Mouse (Mus musculus) left cerebral cortex, adult 2 months (tissue): Measurements from ENCODE around the gene Trhr2. TPM values are rescaled to one million over a fixed set of nuclear protein-coding genes. Genes with fewer than 3 reads are reported as not detected.
"Not testable (repeated sequence)": the region's sequence is repeated elsewhere in the genome, so short reads cannot be mapped to it uniquely, and the experiment has no call there.

Source experiments
- DNase-seq, 2 experiments: peaks; one replicate each; pipeline ENCODE4 v3.0.0; 2021 to 2022; ENCODE audit warnings: low spot score in 2 of 2, mixed read lengths in 1 of 2; ENCODE audit errors: extremely low spot score in 1 of 2
- H3K27ac ChIP-seq: fragments of 200-600 bp; 2 replicates; pipeline ENCODE4 v1.8.1; 2022
- H3K4me3 ChIP-seq: fragments of 200-600 bp; 2 replicates; pipeline ENCODE4 v1.8.1; 2022
- CTCF ChIP-seq: fragments of 200-600 bp; IDR thresholded peaks from 2 replicates; pipeline ENCODE4 v1.8.1; 2022; ENCODE audit warnings: antibody characterized with exemption, mild to moderate bottlenecking, moderate library complexity
- intact Hi-C: fragments of 180-260 bp; cut with DNase I; formaldehyde crosslinking; loops from one replicate; pipeline ENCODE4 v1.15.1; 2025
- total RNA-seq, 2 experiments: library from RNA; stranded (reverse); gene quantifications; 2 replicates each; pipeline ENCODE4 v1.2.3; 2021

The Trhr2 gene
- total RNA-seq, 2 experiments from 2014 or later, result 7.1 to 11.4 TPM

GRCm38 (mm10) chr8:122329553-122330239, 30.9 kb downstream of the Trhr2 start:
- no peak overlapping the region for H3K4me3 ChIP-seq
- DNase-seq, result no peak
- H3K27ac ChIP-seq, result no peak overlapping the region
- intact Hi-C loops, result loop anchor here (5.0 kb wide), 1 partner anchor 352 kb away; no protein-coding TSS in a partner anchor
- no peak for TF ChIP-seq CTCF

GRCm38 (mm10) chr8:122329072-122329471, 31.5 kb downstream of the Trhr2 start:
- no peak for DNase-seq
- H3K27ac ChIP-seq, result 0 out of 2 replicates have a peak overlapping the region, but pooled peaks have one; percentile 15
- intact Hi-C loops, result no loop called here
- TF ChIP-seq CTCF, result no peak
- H3K4me3 ChIP-seq, result no peak overlapping the region

- no peak overlapping the region for H3K27ac ChIP-seq
- H3K4me3 ChIP-seq, result no peak overlapping the region
- intact Hi-C loops, result no loop called here
These were observed 34.4 kb downstream of the Trhr2 start for GRCm38 (mm10) chr8:122326114-122326542.

DNA sequence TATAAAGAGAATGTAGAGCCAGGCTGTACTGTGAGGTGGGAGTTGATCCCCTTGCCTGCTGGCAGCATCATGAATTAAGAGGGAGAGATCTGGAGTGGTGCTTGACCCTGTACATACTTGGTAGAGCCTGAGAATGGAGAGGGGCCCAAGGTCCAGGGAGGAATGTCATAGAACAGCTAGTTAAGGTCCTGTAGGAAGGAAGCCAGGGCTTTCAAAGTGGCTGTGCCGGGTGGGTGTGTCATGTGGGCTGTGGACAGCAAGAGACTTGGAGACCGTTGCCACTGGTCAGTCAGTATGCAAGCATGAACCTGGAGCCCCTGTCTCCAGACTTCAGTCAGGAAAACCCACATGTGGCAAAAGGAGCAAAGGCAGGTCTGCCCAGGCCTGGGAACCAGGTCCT, 35.4 kb downstream of the Trhr2 start:
- no peak overlapping the region for H3K4me3 ChIP-seq
- H3K27ac ChIP-seq, result 0 out of 2 replicates have a peak overlapping the region, but pooled peaks have one; percentile 52
- DNase-seq, result no peak
- intact Hi-C loops, result no loop called here
- TF ChIP-seq CTCF, result no peak

More at GRCm38 (mm10) chr8:122326114-122326542, 34.4 kb downstream of the Trhr2 start:
- DNase-seq, result no peak
- TF ChIP-seq CTCF, result no peak

DNA sequence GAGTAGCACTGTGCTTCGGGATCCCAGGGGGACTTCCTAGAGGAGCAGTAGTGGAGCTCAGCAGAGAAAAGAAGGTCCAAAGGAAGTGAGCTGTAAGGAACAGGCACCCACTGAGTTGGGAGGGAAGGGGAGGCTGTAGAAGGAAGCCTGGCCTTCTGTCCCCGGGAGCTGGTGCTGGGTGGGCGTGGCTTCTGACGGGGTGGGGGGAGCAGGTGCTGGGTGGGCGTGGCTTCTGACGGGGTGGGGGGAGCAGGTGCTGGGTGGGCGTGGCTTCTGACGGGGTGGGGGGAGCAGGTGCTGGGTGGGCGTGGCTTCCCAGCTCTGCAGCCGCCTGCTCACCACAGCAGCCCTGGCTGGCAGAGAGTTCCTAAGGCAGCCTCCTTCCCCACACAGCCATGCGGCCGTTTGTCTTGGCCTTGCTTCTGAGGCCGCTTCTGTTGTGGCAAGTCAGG, 36.6 kb downstream of the Trhr2 start:
- peak overlapping the region; percentile 52; the same call in 1 of the 2 replicates for H3K27ac ChIP-seq
- intact Hi-C loops, H3K4me3 ChIP-seq, DNase-seq: not testable (repeated sequence)

- DNase-seq, result no peak
- no peak overlapping the region for H3K4me3 ChIP-seq
- H3K27ac ChIP-seq, result no peak overlapping the region
- no peak for TF ChIP-seq CTCF
- intact Hi-C loops, result no loop called here
These were observed 37.8 kb downstream of the Trhr2 start for GRCm38 (mm10) chr8:122322792-122323191.

- no peak for DNase-seq
- TF ChIP-seq CTCF, result no peak
- H3K27ac ChIP-seq, result no peak overlapping the region
- intact Hi-C loops, result no loop called here
- H3K4me3 ChIP-seq, result no peak overlapping the region
These were observed 38.4 kb downstream of the Trhr2 start for GRCm38 (mm10) chr8:122322126-122322525.

DNA sequence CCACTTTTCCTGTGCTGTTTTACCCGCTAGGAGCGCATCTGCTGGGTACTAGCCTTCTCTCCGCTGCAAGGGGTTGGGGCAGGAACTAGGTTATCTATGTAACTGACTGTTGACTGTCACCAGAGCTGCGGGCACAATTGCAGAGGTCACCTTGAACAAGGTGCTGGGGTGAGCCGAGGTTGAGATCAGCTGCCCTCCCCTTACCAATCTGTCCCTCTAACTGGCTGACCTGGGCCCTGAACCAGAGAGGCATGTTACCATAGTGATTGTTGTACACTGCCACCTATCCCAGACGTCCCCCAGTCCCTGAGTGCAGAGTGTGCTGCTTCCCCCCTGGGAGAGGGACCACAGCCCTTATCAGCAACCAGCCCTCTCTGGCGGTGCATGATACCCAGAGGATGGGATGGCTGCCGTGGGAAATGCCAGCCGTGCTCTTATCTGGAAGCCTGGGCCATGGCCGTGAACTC, 39.1 kb downstream of the Trhr2 start:
- H3K27ac ChIP-seq, result no peak overlapping the region
- TF ChIP-seq CTCF, result no peak
- intact Hi-C loops, result no loop called here
- DNase-seq, result no peak
- no peak overlapping the region for H3K4me3 ChIP-seq

- no peak overlapping the region for H3K27ac ChIP-seq
- intact Hi-C loops, result no loop called here
- TF ChIP-seq CTCF, result no peak
- DNase-seq, result no peak
- no peak overlapping the region for H3K4me3 ChIP-seq
These were observed 40.0 kb downstream of the Trhr2 start for GRCm38 (mm10) chr8:122320541-122320940.

DNA sequence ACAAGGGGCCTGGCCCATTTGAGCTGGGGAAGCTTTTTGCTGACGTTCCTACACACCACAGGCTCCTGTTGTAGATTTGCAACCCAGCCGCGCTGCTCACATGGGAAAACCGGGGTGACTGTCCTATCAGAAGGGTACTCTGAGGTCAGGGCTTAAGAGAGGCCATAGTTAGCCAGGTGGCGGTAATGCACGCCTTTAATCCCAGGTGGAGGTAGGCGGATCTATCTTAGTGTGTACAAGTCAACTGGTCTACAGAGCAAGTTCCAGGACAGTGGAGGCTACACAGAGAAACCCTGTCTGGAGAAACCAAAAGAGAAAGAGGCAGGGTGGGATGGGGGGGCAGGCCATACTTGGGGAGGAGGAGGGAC, 40.9 kb downstream of the Trhr2 start:
- DNase-seq, result no peak
- TF ChIP-seq CTCF, result no peak
- Histone ChIP-seq H3K27ac (no peak overlapping the region), H3K4me3 (no peak overlapping the region)
- intact Hi-C loops, result no loop called here

DNA sequence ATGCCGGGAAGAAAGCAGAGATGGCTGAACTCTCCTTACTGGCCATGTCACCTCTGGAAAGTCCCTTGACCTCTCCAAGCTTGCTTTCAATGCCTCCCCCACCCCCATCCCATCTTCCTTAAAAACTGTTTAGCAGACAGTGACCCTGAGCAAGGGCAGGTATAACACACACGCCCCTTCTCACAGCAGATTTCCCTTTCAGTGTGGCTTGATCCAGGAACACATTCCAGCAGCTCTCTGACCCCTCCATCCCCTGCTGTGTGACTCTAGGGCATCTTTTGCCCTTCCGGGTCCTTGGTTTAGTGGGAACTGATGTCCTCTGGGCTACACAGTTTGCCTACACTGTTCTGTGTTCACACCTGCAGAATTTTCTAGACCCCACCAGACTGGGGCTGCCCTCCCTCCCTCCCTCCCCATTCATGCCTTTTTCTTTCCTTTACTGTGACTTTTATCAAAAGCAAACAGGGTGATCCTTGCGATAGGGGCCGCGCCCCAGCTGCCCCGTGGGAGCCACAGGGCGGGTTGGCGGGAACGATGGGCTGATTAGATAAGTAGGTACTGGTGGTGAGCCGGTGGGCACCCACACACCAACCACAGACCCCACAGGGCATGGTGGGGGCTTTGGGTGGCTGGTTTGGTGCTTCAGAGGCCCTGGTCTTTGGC, 41.4 kb downstream of the Trhr2 start:
- Histone ChIP-seq H3K4me3 (no peak overlapping the region), H3K27ac (no peak overlapping the region)
- no peak for DNase-seq
- no peak for TF ChIP-seq CTCF
- intact Hi-C loops, result no loop called here

DNA sequence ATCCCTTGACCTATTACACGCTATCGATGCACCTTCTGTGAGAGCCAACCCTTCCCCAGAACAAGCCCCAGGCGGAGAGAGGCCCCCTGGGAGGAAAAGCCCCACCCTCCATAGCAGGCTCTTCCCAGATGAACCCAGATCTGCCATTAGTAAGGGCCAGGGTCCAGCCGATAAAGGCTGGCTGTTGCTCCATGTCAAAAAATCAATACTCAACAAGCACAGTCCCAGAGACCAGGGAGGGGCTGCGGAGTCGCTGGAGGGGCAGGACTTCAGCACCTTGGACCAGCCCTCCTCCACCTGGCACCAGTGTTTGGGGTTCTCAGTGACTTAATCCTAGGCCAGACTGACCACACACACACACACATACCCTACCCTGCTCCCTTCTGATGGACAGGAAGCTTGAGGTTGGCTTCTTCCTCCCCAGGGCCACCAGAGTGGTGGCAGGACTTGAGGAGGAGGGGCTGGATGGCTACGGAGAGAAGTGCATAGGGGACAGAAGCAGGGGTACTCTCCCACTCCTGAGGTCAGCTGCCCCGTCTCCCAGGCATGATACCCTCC, 42.5 kb downstream of the Trhr2 start:
- Histone ChIP-seq H3K4me3 (no peak overlapping the region), H3K27ac (no peak overlapping the region)
- intact Hi-C loops, result no loop called here
- no peak for TF ChIP-seq CTCF
- no peak for DNase-seq
